Mouse (Mus musculus): ENCODE measurements around the gene Thsd7a. TPM values are rescaled to one million over a fixed set of nuclear protein-coding genes. Genes with fewer than 3 reads are reported as not detected.

Gene Thsd7a
- polyA plus RNA-seq, 1 experiment from 2014 or later = 0.46 TPM

DNA sequence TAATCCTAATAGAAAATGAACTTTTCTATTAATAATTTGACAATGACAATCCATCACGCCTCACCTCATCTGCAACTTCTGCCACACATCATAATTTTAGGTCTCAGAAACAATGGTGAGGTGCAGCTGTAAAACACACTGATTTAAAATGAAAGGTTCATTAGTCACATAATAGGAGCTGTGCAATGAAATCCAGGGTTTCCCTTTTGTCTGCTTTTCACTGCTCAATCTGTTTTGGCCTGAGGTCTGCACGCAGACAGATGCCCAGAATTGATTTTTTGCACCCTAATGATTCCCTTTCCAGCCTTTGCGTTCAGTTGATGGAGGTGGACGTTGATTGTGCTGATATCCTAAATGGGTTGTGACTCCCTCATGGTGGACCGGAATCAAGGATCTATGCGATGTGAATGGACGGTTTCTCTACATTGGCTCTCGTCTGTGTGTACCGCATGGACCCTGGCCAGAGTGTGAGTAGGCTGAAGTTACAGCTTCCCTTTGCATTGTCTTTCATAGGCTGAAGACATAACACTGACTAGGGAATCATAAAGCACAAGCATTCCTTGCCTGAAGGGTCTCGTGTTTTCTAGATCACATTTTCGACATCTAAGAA is 120.5 kb downstream of the Thsd7a start:
- 75% methylated on average over 11 of the region's 11 CpGs for WGBS (ENCODE audit: insufficient replicate concordance)
- ATAC-seq (ENCODE audit: low read depth) (no peak), DNase-seq (no peak)
- Histone ChIP-seq H3K4me2 (no peak overlapping the region), H3K27me3 (no peaks in the 10 kb centered on the region), H3K4me3 (replicated peaks) (no peak overlapping the region), H3K9me3 (replicated peaks) (no peaks in the 10 kb centered on the region), H3K36me3 (no peaks in the 10 kb centered on the region), H3K9ac (no peak overlapping the region), H3K4me1 (replicated peaks) (no peaks in the 10 kb centered on the region), H3K27ac (no peak overlapping the region)

DNA sequence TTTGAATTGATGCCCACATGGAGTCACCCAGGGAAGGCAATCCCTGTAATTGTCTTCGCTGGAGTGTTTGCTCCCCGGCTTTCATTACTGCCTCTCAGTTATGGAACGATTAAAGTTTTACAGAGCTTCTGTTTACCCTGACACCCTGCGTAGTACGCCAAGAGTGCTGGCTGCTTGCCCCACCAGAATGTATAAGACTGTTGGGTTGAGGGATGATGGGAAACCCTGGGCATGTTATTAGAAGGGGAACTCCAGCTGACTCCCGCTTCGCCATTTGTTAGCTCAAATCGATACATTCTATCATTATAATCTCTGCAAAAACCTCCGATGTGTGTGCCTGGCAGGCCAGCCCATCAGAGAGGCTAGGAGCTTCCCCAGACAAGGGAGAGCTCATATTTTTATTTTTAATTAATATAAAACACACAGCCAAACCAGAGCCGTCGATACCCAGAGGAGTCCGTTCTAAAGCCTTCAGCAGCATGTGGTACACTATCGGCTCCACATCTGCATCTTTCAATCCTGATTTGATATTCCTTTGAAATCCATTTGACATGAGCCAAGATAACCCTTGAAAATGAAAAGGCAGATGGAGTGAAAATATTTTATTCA is 142.5 kb downstream of the Thsd7a start:
- H3K4me1 ChIP-seq (replicated peaks) = no peaks in the 10 kb centered on the region

DNA sequence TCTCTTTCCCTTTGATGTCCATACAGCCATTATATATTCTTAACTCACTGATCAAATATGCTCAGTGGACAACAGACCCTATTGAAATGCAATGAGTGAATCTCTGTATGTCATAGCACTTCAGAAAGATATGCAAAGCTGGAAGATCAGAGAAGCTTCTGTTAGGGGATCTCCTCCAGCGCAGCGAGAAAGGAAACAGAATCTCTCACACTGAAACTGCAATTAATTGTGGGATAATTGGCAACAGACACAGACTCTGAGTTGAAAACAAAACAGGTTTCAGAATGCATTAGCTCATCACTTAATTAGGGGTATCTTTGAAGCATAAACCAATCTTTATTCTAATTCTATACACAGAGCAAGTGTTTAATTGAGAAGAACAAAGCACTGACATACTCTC is 146.3 kb downstream of the Thsd7a start:
- no peaks in the 10 kb centered on the region for H3K9me3 ChIP-seq (replicated peaks)
- DNase-seq = no peak
- H3K36me3 ChIP-seq = no peaks in the 10 kb centered on the region
- no peak for ATAC-seq (ENCODE audit: low read depth)
- H3K4me1 ChIP-seq (replicated peaks) = no peaks in the 10 kb centered on the region
- no peak overlapping the region for H3K27ac ChIP-seq
- no peak overlapping the region for H3K9ac ChIP-seq
- H3K27me3 ChIP-seq = no peaks in the 10 kb centered on the region
- H3K4me3 ChIP-seq (replicated peaks) = no peak overlapping the region
- H3K4me2 ChIP-seq = no peak overlapping the region
- WGBS (ENCODE audit: insufficient replicate concordance) = 66% methylated on average over 2 of the region's 2 CpGs

More for the DNA sequence above, 142.5 kb downstream of the Thsd7a start:
- H3K27me3 ChIP-seq = no peaks in the 10 kb centered on the region
- WGBS (ENCODE audit: insufficient replicate concordance) = 81% methylated on average over 13 of the region's 13 CpGs
- H3K4me2 ChIP-seq = no peak overlapping the region
- H3K9me3 ChIP-seq (replicated peaks) = no peaks in the 10 kb centered on the region
- no peak overlapping the region for H3K9ac ChIP-seq
- no peak overlapping the region for H3K27ac ChIP-seq
- no peaks in the 10 kb centered on the region for H3K36me3 ChIP-seq
- no peak overlapping the region for H3K4me3 ChIP-seq (replicated peaks)
- DNase-seq (no peak), ATAC-seq (ENCODE audit: low read depth) (no peak)

DNA sequence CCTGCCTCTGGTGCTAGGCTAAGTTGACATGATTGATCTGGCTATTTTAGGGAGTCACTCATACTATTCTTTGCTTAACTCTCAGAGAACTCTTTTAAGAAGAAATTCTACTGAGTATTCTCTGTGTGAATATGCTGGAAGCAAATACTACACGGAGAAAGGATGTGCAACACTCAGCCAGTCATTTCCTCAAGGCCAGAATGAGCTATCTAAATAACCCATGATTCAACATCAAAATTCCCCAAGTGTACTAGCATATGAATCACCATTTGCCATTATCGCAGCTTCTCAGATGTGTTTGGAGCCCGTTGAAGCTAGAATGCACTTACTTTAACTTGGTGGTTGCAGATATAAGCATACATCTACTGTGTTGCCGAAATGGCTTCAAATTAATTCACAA is 147.0 kb downstream of the Thsd7a start:
- 68% methylated on average over 4 of the region's 4 CpGs for WGBS (ENCODE audit: insufficient replicate concordance)
- ATAC-seq (ENCODE audit: low read depth) (no peak), DNase-seq (no peak)
- Histone ChIP-seq H3K4me2 (no peak overlapping the region), H3K4me1 (replicated peaks) (no peaks in the 10 kb centered on the region), H3K27me3 (no peaks in the 10 kb centered on the region), H3K9ac (no peak overlapping the region), H3K4me3 (replicated peaks) (no peak overlapping the region), H3K36me3 (no peaks in the 10 kb centered on the region), H3K9me3 (replicated peaks) (no peaks in the 10 kb centered on the region), H3K27ac (no peak overlapping the region)

DNA sequence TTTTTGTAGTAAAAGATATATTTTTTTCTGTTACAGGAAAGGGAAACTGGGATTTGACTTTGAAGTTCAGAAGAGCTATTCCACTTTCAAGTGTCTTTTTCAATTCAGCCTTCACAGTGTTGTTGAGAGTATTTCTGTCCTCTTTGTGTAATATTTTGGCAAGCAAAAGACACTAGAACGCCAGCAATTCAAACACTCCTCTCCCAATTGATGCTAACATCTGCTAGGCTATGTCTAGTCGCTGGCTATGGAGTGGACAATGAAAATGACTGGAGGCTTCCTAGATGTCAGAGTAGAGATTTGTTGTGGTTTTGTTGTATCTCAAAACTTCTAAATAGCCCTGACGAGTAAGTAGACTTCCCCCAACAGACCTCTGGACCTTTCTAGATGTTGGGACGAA is 164.8 kb downstream of the Thsd7a start:
- no peaks in the 10 kb centered on the region for H3K36me3 ChIP-seq
- no peaks in the 10 kb centered on the region for H3K27me3 ChIP-seq
- 53% methylated on average over 4 of the region's 4 CpGs for WGBS (ENCODE audit: insufficient replicate concordance)
- no peaks in the 10 kb centered on the region for H3K4me1 ChIP-seq (replicated peaks)
- H3K4me3 ChIP-seq (replicated peaks) = no peak overlapping the region
- ATAC-seq (ENCODE audit: low read depth) (no peak), DNase-seq (no peak)
- H3K9ac ChIP-seq = no peak overlapping the region
- H3K9me3 ChIP-seq (replicated peaks) = no peaks in the 10 kb centered on the region
- no peak overlapping the region for H3K27ac ChIP-seq
- no peak overlapping the region for H3K4me2 ChIP-seq

DNA sequence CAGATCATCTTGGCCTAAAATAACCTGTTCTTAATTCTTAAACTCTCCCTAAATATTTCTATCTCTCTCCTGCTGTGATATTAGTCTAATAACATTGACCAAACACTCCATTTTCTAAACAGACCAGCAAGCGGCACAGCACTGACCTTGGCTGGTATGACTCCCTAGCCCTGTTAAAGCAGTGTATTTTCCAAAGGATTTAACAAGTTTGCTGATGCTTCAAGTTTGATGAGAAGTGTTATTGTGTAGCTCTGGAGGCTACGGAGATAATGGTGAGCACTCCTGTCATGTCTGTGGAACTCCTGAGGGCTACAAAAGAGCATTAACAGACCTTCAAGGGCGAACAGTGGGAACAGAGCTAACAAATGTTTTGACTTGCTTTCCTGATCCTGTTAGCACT is 168.1 kb downstream of the Thsd7a start:
- H3K4me1 ChIP-seq (replicated peaks) = no peaks in the 10 kb centered on the region

DNA sequence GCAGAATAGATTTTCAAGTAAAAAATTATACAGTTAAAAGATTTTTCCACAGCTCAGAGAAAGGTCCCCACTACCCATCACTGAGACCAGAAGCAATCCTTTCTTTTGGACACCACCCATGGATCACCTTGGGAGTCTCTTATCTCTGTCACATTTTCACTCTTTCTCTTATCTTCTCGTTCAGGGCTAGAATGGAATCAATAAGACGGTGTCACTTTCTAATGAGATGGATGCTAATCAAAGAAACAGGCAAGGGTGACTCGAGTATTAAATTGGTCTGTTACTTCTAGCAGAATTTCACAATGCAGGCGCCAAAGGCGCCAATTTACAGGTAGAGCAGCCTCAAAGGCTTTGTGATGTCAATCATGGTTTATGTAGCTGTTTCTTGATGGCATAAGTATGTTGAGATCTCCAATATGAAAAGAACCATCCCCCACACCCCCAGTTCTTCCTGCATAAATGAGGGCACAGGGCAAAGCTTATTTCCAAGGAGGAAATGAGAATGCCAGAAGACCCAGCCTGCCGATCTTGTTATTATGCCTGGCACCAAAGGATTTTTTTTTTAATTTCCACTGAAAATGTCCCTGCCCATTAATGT is 173.5 kb downstream of the Thsd7a start:
- WGBS (ENCODE audit: insufficient replicate concordance) = 43% methylated on average over 6 of the region's 6 CpGs
- Histone ChIP-seq H3K4me3 (replicated peaks) (no peak overlapping the region), H3K27ac (no peak overlapping the region), H3K36me3 (no peaks in the 10 kb centered on the region), H3K9me3 (replicated peaks) (no peaks in the 10 kb centered on the region), H3K9ac (no peak overlapping the region), H3K4me2 (no peak overlapping the region), H3K27me3 (no peaks in the 10 kb centered on the region), H3K4me1 (replicated peaks) (no peaks in the 10 kb centered on the region)
- ATAC-seq (ENCODE audit: low read depth) = no peak
- no peak for DNase-seq

More for the DNA sequence above, 168.1 kb downstream of the Thsd7a start:
- DNase-seq (no peak), ATAC-seq (ENCODE audit: low read depth) (no peak)
- H3K9ac ChIP-seq = no peak overlapping the region
- 67% methylated on average over 3 of the region's 3 CpGs for WGBS (ENCODE audit: insufficient replicate concordance)
- H3K27ac ChIP-seq = no peak overlapping the region
- no peak overlapping the region for H3K4me3 ChIP-seq (replicated peaks)
- H3K4me2 ChIP-seq = no peak overlapping the region
- no peaks in the 10 kb centered on the region for H3K27me3 ChIP-seq
- no peaks in the 10 kb centered on the region for H3K9me3 ChIP-seq (replicated peaks)
- H3K36me3 ChIP-seq = no peaks in the 10 kb centered on the region

DNA sequence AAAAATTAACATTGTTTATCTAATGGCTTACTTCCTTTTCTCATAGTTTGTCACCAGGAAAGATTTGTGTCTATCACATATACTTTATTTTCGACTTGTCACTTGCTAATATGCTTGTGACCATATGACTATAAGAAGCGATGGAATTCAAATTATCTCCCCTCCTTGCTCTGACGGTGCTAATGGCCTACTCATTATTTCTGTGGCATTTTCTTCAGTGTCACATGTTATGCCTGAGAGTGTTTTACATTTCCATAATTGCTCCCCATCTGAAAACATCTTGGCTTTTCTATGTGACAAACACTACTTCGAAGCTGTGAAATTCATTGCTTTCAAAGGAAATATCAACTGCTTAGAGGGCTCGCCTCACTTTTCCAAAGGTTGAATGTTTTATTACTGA is 177.0 kb downstream of the Thsd7a start:
- no peaks in the 10 kb centered on the region for H3K27me3 ChIP-seq
- H3K9me3 ChIP-seq (replicated peaks) = no peaks in the 10 kb centered on the region
- H3K9ac ChIP-seq = no peak overlapping the region
- DNase-seq (no peak), ATAC-seq (ENCODE audit: low read depth) (no peak)
- H3K36me3 ChIP-seq = no peaks in the 10 kb centered on the region
- WGBS (ENCODE audit: insufficient replicate concordance) = 67% methylated on average over 5 of the region's 5 CpGs
- H3K27ac ChIP-seq = no peak overlapping the region
- H3K4me3 ChIP-seq (replicated peaks) = no peak overlapping the region
- H3K4me2 ChIP-seq = no peak overlapping the region
- H3K4me1 ChIP-seq (replicated peaks) = no peaks in the 10 kb centered on the region

DNA sequence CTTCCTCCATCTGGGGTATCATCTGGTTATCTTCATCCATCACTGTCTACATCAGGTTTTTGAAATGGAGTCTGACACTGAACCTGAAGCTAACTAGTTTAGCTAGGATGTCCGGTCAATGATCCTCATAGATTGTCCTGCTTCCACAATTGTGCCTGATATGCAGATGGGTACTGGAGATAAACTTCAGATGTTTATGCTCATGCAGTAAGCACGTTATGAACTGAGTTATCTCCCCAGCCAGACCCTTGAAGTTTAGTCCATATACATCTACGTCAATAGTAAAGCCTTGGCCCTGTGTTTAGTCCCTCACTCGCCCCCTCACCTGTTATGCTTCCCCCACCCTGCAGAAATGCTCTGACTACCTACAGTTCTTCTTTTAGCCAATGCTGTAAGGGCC is 184.1 kb downstream of the Thsd7a start:
- 49% methylated on average over 4 of the region's 4 CpGs for WGBS (ENCODE audit: insufficient replicate concordance)
- Histone ChIP-seq H3K27ac (no peak overlapping the region), H3K4me3 (replicated peaks) (no peak overlapping the region), H3K9me3 (replicated peaks) (no peaks in the 10 kb centered on the region), H3K4me1 (replicated peaks) (no peaks in the 10 kb centered on the region), H3K4me2 (no peak overlapping the region), H3K27me3 (no peaks in the 10 kb centered on the region), H3K36me3 (no peaks in the 10 kb centered on the region), H3K9ac (no peak overlapping the region)
- no peak for DNase-seq
- no peak for ATAC-seq (ENCODE audit: low read depth)

DNA sequence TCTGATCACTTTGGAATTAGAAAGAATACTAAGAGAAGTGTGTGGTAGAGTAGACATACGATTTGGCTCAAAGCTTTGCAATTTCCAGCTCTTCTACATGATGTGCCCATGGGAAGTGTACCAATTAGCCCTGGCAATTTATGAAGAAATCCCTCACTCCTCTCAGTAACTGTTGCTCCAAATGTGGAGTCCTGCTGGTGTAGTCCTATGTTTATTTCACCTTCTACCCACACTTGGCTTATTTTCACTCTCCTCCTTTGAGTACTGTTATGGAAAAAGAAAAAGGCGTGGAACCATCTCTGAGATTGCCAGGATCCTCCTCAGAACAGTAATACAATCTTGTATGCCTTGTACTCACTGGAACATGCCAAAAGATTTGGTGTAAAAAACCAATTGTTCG is 186.9 kb downstream of the Thsd7a start:
- ATAC-seq (ENCODE audit: low read depth) (no peak), DNase-seq (no peak)
- no peak overlapping the region for H3K9ac ChIP-seq
- no peak overlapping the region for H3K4me2 ChIP-seq
- H3K9me3 ChIP-seq (replicated peaks) = no peaks in the 10 kb centered on the region
- H3K36me3 ChIP-seq = no peaks in the 10 kb centered on the region
- no peak overlapping the region for H3K27ac ChIP-seq
- no peaks in the 10 kb centered on the region for H3K4me1 ChIP-seq (replicated peaks)
- no peaks in the 10 kb centered on the region for H3K27me3 ChIP-seq
- no peak overlapping the region for H3K4me3 ChIP-seq (replicated peaks)
- 54% methylated on average over 3 of the region's 3 CpGs for WGBS (ENCODE audit: insufficient replicate concordance)

DNA sequence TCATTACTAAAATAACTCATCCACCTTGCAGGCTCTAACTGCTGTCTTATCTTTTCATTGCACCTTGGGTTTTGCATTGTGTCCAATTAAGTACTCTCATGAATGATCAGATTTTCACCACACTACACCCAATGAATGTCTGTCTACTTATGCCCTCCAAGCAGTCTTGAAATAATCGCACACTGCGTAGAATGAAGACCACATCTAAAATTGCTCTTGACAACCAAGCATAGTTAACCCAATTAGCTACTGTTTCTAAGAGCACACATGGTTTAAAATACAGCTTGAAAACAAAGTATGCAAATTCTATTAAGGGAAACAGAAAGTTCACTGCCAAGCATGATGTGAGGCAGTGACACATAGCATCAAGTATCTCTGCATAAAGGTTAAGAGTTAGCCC is 188.7 kb downstream of the Thsd7a start:
- Histone ChIP-seq H3K36me3 (no peaks in the 10 kb centered on the region), H3K9ac (no peak overlapping the region), H3K4me1 (replicated peaks) (no peaks in the 10 kb centered on the region), H3K4me2 (no peak overlapping the region), H3K4me3 (replicated peaks) (no peak overlapping the region), H3K27ac (no peak overlapping the region), H3K9me3 (replicated peaks) (no peaks in the 10 kb centered on the region), H3K27me3 (no peaks in the 10 kb centered on the region)
- no peak for DNase-seq
- peak; percentile 15; the same call in 1 of the 2 replicates for ATAC-seq (ENCODE audit: low read depth)
- WGBS (ENCODE audit: insufficient replicate concordance) = 75% methylated on average over 2 of the region's 2 CpGs

All from liver, embryonic 13.5 days (tissue).